Mouse (Mus musculus) limb, embryonic 13.5 days (tissue): Measurements from ENCODE around the gene H2-Aa. TPM values are rescaled to one million over a fixed set of nuclear protein-coding genes. Genes with fewer than 3 reads are reported as not detected.
"Not testable (repeated sequence)": the region's sequence is repeated elsewhere in the genome, so short reads cannot be mapped to it uniquely, and the experiment has no call there.

Experiments used
- ATAC-seq: fragments of 200-750 bp; cut with Nextera tagmentation; 2 replicates; pipeline ENCODE4 v1.8.0; 2017; ENCODE audit warnings: low read depth, moderate number of reproducible peaks, moderate TSS enrichment; ENCODE audit not compliant: low FRiP score
- H3K27ac ChIP-seq: fragments of 300-500 bp; sonication (generic); 2 replicates; pipeline ENCODE4 v1.5.1; 2015; ENCODE audit warnings: inconsistent platforms, mild to moderate bottlenecking, moderate library complexity
- H3K27me3 ChIP-seq: fragments of 300-500 bp; sonication (generic); 2 replicates; pipeline ENCODE4 v1.6.1; 2015; ENCODE audit warnings: mild to moderate bottlenecking, inconsistent platforms
- H3K36me3 ChIP-seq: fragments of 300-500 bp; sonication (generic); 2 replicates; pipeline ENCODE4 v1.6.1; 2015; ENCODE audit warnings: inconsistent platforms, mild to moderate bottlenecking, moderate library complexity
- H3K4me1 ChIP-seq: fragments of 300-500 bp; sonication (generic); 2 replicates; pipeline ENCODE4 v1.6.1; 2015; ENCODE audit warnings: inconsistent platforms
- H3K4me2 ChIP-seq: fragments of 300-500 bp; sonication (generic); replicated peaks from 2 replicates; pipeline ENCODE4 v1.6.1; 2015; ENCODE audit warnings: inconsistent platforms, mild to moderate bottlenecking, moderate library complexity
- H3K4me3 ChIP-seq: fragments of 300-500 bp; sonication (generic); 2 replicates; pipeline ENCODE4 v1.5.1; 2015; ENCODE audit warnings: moderate library complexity, mild to moderate bottlenecking, inconsistent platforms
- H3K9ac ChIP-seq: fragments of 300-500 bp; sonication (generic); 2 replicates; pipeline ENCODE4 v1.6.1; 2015; ENCODE audit warnings: mild to moderate bottlenecking, inconsistent platforms
- H3K9me3 ChIP-seq: fragments of 300-500 bp; sonication (generic); 2 replicates; pipeline ENCODE4 v1.6.1; 2016; ENCODE audit warnings: inconsistent platforms
- WGBS: fragments of 180-500 bp; shearing (Covaris S2); methylation state at CpG from one replicate; pipeline ENCODE4 v1.1.7; 2015; 5-methylcytosine and 5-hydroxymethylcytosine counted together
- polyA plus RNA-seq: library from polyadenylated mRNA; unstranded; fragments of >200 nt; fragmentation: Nextera tagmentation; extraction: Ambion mirVana; gene quantifications from 2 replicates; pipeline ENCODE4 v1.2.1, GENCODE M21; 2015

H2-Aa gene
- polyA plus RNA-seq = 2.2 and 2.6 TPM in 2 replicates

- H3K27ac ChIP-seq = no peak within 1 kb of the TSS
- no peaks in the 10 kb centered on the region for H3K27me3 ChIP-seq
- H3K9ac ChIP-seq = no peak within 1 kb of the TSS
- H3K4me2 ChIP-seq = no peak within 1 kb of the TSS
- 17% methylated on average over 8 of the region's 8 CpGs for WGBS
- H3K36me3 ChIP-seq = no peaks in the 10 kb centered on the region
- H3K4me1 ChIP-seq = no peaks in the 10 kb centered on the region
- no peak within 1 kb of the TSS for H3K4me3 ChIP-seq
- no peaks in the 10 kb centered on the region for H3K9me3 ChIP-seq
- peak; percentile 82 for ATAC-seq
Observed at GRCm38 (mm10) chr17:34287648-34288047, at the start of gene H2-Aa. TSS of gene H2-Aa (minus strand) at chr17:34287823.

- H3K36me3 ChIP-seq = no peaks in the 10 kb centered on the region
- H3K27ac ChIP-seq = no peak overlapping the region
- H3K4me3 ChIP-seq = no peak overlapping the region
- no peak for ATAC-seq
- H3K4me2 ChIP-seq = no peak overlapping the region
- 91% methylated on average over 1 of the region's 1 CpGs for WGBS
- no peaks in the 10 kb centered on the region for H3K9me3 ChIP-seq
- H3K9ac ChIP-seq = no peak overlapping the region
- H3K27me3 ChIP-seq = 0 out of 2 replicates have a peak, but pooled peaks cover 3% of the 10 kb centered on the region
- H3K4me1 ChIP-seq = no peaks in the 10 kb centered on the region
Observed at GRCm38 (mm10) chr17:34331200-34331599, 43.6 kb upstream of the H2-Aa start.

DNA sequence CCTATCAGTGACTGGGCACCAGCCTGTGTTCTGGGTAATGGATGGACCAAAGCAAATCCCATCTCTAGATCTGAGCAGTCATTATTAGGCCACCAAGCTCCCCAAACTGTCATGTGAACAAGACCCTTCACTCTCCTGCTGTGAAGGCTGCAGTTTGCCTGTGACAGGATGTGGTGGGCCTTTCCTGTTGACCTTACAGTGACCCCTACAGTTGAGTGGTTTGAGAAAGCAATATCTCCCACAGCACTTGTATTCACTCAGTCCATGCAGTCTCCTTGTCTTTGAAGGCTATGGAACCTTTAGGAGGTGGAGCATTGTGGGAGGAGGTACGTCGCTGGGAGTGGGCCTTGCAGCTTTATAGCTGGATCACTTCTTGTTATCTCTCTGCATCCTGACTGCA lies 42.2 kb upstream of the H2-Aa start:
- 71% methylated on average over 2 of the region's 2 CpGs for WGBS

GRCm38 (mm10) chr17:34326373-34326772 lies 38.8 kb upstream of the H2-Aa start:
- Histone ChIP-seq H3K9ac (no peak overlapping the region), H3K4me3 (no peak overlapping the region), H3K4me1 (no peaks in the 10 kb centered on the region), H3K4me2 (no peak overlapping the region), H3K27ac (no peak overlapping the region), H3K9me3 (no peaks in the 10 kb centered on the region), H3K27me3 (no peaks in the 10 kb centered on the region), H3K36me3 (no peaks in the 10 kb centered on the region)
- WGBS = 78% methylated on average over 3 of the region's 3 CpGs
- ATAC-seq = no peak

More for the DNA sequence above, 42.2 kb upstream of the H2-Aa start:
- H3K36me3 ChIP-seq = no peaks in the 10 kb centered on the region
- H3K4me2 ChIP-seq = no peak overlapping the region
- no peak overlapping the region for H3K4me3 ChIP-seq
- H3K9me3 ChIP-seq = no peaks in the 10 kb centered on the region
- no peak overlapping the region for H3K27ac ChIP-seq
- no peaks in the 10 kb centered on the region for H3K27me3 ChIP-seq
- H3K4me1 ChIP-seq = no peaks in the 10 kb centered on the region
- ATAC-seq = no peak
- no peak overlapping the region for H3K9ac ChIP-seq

DNA sequence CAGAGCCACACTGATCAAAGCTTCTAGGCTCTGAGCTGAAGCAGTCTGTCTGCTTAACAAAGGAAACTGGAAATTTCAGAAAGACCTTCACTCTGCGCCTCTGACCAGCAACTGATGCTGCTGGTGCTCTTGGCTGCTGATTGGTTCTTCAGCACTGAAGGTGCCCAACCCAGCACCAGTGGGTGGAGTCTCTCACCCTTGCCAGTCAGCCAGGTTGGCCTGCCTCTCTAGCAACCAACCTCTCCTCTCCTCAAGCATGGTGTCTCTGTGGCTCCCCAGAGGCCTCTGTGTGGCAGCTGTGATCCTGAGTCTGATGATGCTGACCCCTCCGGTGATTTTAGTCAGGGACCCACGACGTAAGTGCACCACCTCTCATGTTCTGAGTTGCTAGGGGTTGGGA lies 37.8 kb upstream of the H2-Aa start, which contains the start of gene H2-Eb2:
Gene H2-Eb2 (plus strand): TSS at position 230 of the 400 bp plus-strand sequence.
- Histone ChIP-seq H3K4me1 (no peaks in the 10 kb centered on the region), H3K36me3 (no peaks in the 10 kb centered on the region), H3K4me2 (no peak within 1 kb of the TSS), H3K9me3 (no peaks in the 10 kb centered on the region), H3K4me3 (no peak within 1 kb of the TSS), H3K9ac (no peak within 1 kb of the TSS), H3K27me3 (no peaks in the 10 kb centered on the region), H3K27ac (no peak within 1 kb of the TSS)
- WGBS = 47% methylated on average over 4 of the region's 4 CpGs
- no peak for ATAC-seq

DNA sequence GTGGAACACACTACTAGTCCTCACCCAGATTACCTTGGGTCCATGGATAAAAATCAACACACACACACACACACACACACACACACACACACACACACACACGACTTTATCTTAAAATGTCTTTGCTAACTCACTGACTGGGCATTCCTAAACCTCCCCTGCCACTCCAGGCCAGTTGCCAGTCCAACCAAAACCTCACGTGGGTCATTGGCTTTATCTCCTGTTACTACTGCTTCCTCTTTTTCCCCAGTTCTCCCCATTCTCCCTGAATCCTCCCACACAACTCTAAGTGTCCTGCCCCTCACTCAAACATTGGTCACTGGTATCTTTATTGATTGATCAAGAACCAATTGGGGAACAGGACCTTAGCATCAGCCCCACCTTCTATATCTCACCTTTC lies 29.7 kb upstream of the H2-Aa start:
- Histone ChIP-seq H3K27ac (no peak overlapping the region), H3K9ac (no peak overlapping the region), H3K36me3 (no peaks in the 10 kb centered on the region), H3K4me1 (no peaks in the 10 kb centered on the region), H3K27me3 (no peaks in the 10 kb centered on the region; the same call in 1 of the 2 replicates), H3K4me3 (no peak overlapping the region), H3K4me2 (no peak overlapping the region), H3K9me3 (no peaks in the 10 kb centered on the region)
- 54% methylated on average over 2 of the region's 2 CpGs for WGBS
- ATAC-seq = no peak

- Histone ChIP-seq H3K27me3 (no peaks in the 10 kb centered on the region; the same call in 1 of the 2 replicates), H3K9me3 (no peaks in the 10 kb centered on the region), H3K27ac (no peak overlapping the region), H3K36me3 (no peaks in the 10 kb centered on the region), H3K4me3 (no peak overlapping the region), H3K4me1 (no peaks in the 10 kb centered on the region), H3K9ac (no peak overlapping the region), H3K4me2 (no peak overlapping the region)
- ATAC-seq = no peak
- 74% methylated on average over 2 of the region's 2 CpGs for whole genome bisulfite sequencing
Observed at GRCm38 (mm10) chr17:34316697-34317096, 29.1 kb upstream of the H2-Aa start.

DNA sequence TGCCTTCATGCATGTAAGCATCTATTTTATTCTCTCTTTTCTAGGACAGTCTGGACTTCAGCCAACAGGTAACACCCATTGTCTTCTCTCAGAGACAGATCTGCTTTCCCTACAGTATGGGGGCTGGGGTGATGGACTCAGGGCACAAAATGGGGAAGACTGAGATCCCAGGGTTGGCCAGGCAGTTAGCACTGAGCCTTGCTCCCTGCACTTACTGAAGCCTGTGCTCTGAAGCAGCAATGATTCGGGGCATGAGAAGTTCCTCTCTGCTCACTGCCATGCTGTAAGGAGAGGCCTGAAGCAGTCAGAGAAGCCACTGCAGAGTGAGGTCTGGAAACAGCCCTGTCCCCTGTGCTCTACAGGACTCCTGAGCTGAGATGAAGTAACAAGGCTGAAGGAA lies 27.9 kb upstream of the H2-Aa start:
- H3K9ac ChIP-seq = no peak overlapping the region
- no peaks in the 10 kb centered on the region for H3K36me3 ChIP-seq
- ATAC-seq = no peak
- H3K27me3 ChIP-seq = no peaks in the 10 kb centered on the region; the same call in 1 of the 2 replicates
- no peak overlapping the region for H3K4me2 ChIP-seq
- H3K4me1 ChIP-seq = no peaks in the 10 kb centered on the region
- no peak overlapping the region for H3K27ac ChIP-seq
- H3K9me3 ChIP-seq = no peaks in the 10 kb centered on the region
- H3K4me3 ChIP-seq = no peak overlapping the region
- WGBS = 79% methylated on average over 1 of the region's 1 CpGs

- H3K4me2 ChIP-seq = no peak overlapping the region
- H3K9me3 ChIP-seq = no peaks in the 10 kb centered on the region
- 68% methylated on average over 9 of the region's 9 CpGs for WGBS
- ATAC-seq = no peak
- 0 out of 2 replicates have a peak, but pooled peaks cover 3% of the 10 kb centered on the region for H3K4me1 ChIP-seq
- H3K27ac ChIP-seq = no peak overlapping the region
- no peak overlapping the region for H3K9ac ChIP-seq
- H3K36me3 ChIP-seq = no peaks in the 10 kb centered on the region
- no peak overlapping the region for H3K4me3 ChIP-seq
- H3K27me3 ChIP-seq = no peaks in the 10 kb centered on the region; the same call in 1 of the 2 replicates
Observed at GRCm38 (mm10) chr17:34314286-34314685, 26.7 kb upstream of the H2-Aa start.

DNA sequence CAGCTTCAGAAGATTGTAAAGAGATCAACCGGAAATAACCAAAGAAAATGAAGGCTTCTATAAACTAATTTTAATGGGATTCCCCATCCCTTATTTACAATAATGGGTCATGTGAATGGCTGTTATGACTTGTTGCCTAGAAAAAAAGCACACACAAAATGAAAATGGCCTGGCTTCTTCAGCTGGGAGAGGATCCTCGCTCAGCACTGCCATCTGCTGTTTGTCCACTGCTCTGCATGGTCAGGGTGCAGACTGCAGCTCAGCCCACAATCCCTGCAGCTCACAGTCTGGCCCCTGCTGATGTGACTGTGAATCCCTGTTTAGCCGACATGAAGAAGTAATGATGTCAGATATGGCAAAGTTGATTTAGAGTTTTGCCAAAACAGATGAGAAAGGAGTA lies 25.8 kb upstream of the H2-Aa start:
- Histone ChIP-seq H3K9me3 (no peaks in the 10 kb centered on the region), H3K36me3 (no peaks in the 10 kb centered on the region), H3K4me3 (no peak overlapping the region), H3K4me2 (no peak overlapping the region), H3K9ac (no peak overlapping the region), H3K27me3 (no peaks in the 10 kb centered on the region; the same call in 1 of the 2 replicates), H3K4me1 (0 out of 2 replicates have a peak, but pooled peaks cover 5% of the 10 kb centered on the region), H3K27ac (no peak overlapping the region)
- 35% methylated on average over 3 of the region's 3 CpGs for WGBS
- ATAC-seq = no peak

GRCm38 (mm10) chr17:34312185-34312584 lies 24.6 kb upstream of the H2-Aa start:
- WGBS = 83% methylated on average over 1 of the region's 1 CpGs
- ATAC-seq = no peak
- H3K9ac ChIP-seq = no peak overlapping the region

DNA sequence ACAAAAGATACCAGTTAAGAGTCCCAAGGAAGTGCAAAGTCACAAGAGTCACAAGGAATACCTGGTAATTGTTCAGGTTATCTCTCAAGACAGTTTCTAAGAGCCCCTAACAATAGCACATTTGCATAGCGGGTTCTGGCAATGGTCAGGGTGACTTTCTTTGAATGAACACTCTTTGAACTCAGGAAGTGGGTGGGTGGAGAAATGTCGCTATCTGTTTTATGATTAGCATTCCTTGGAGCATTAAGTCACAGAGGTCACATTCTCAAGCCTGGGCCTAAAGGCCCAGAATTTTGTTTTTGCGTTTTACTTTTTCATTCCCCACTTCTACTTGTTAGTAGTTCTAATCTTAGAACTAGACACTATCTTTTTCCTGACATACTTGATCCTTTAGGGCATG lies 22.9 kb upstream of the H2-Aa start:
- not testable (repeated sequence) for H3K4me1 ChIP-seq, H3K4me2 ChIP-seq, H3K27ac ChIP-seq, H3K4me3 ChIP-seq, H3K36me3 ChIP-seq, H3K27me3 ChIP-seq, ATAC-seq, H3K9ac ChIP-seq, H3K9me3 ChIP-seq
- 84% methylated on average over 3 of the region's 3 CpGs for WGBS

More at GRCm38 (mm10) chr17:34312185-34312584, 24.6 kb upstream of the H2-Aa start:
- H3K36me3 ChIP-seq = no peaks in the 10 kb centered on the region
- 0 out of 2 replicates have a peak, but pooled peaks cover 5% of the 10 kb centered on the region for H3K4me1 ChIP-seq
- no peaks in the 10 kb centered on the region for H3K9me3 ChIP-seq
- peaks cover 5% of the 10 kb centered on the region; the same call in 1 of the 2 replicates for H3K27me3 ChIP-seq
- no peak overlapping the region for H3K4me3 ChIP-seq
- no peak overlapping the region for H3K27ac ChIP-seq
- no peak overlapping the region for H3K4me2 ChIP-seq
